Mouse (Mus musculus) CH12.LX (cell line): ENCODE results near the gene Zfp976. TPM values are rescaled to one million over a fixed set of nuclear protein-coding genes. Genes with fewer than 3 reads are reported as not detected.
A peak's percentile ranks its signal among the peaks of the same experiment; 100 is the strongest.
"Not testable (repeated sequence)": the region's sequence is repeated elsewhere in the genome, so short reads cannot be mapped to it uniquely, and the experiment has no call there.

Experiments
- DNase-seq: peaks from one replicate; pipeline ENCODE4 v3.0.0-alpha.2; 2013; ENCODE audit errors: extremely low read depth
- H3K27ac ChIP-seq: 2 replicates; pipeline ENCODE4 v1.5.1; 2012; ENCODE audit warnings: low read depth, mild to moderate bottlenecking, control low read depth, moderate library complexity; ENCODE audit not compliant: insufficient read depth
- H3K27me3 ChIP-seq: replicated peaks from 2 replicates; pipeline ENCODE3; 2012; ENCODE audit warnings: inconsistent platforms
- H3K36me3 ChIP-seq, 2 experiments: replicated peaks in 1 of 2; 2 replicates each; pipeline versions ENCODE3 to v1.6.1; 2012; ENCODE audit warnings: inconsistent platforms in 1 of 2, low read length in 1 of 2, mild to moderate bottlenecking in 1 of 2, mixed read lengths in 1 of 2, moderate library complexity in 1 of 2; ENCODE audit not compliant: control insufficient read depth in 1 of 2, insufficient read depth in 1 of 2
- H3K4me1 ChIP-seq, 2 experiments: 2 replicates each; pipeline ENCODE4 v1.6.1; 2012; ENCODE audit warnings: inconsistent platforms in 1 of 2, moderate library complexity in 1 of 2; ENCODE audit not compliant: insufficient read depth in 2 of 2, control insufficient read depth in 1 of 2
- H3K4me2 ChIP-seq: 2 replicates; pipeline ENCODE4 v1.6.1; 2012; ENCODE audit warnings: low read depth, mild to moderate bottlenecking, control low read depth; ENCODE audit not compliant: poor library complexity, insufficient read depth, severe bottlenecking
- H3K4me3 ChIP-seq, 3 experiments: fragments of 150-350 bp in 1 of 3; sonication (generic) in 1 of 3; replicated peaks in 1 of 3; 2 replicates each; pipeline versions ENCODE3 to v1.5.1; 2011 to 2012; ENCODE audit warnings: low read depth in 2 of 3, low read length in 2 of 3, mild to moderate bottlenecking in 2 of 3, moderate library complexity in 2 of 3, control low read depth in 1 of 3, improper control_type of control experiment in 1 of 3, inconsistent platforms in 1 of 3, mixed read lengths in 1 of 3; ENCODE audit not compliant: poor library complexity in 1 of 3
- H3K79me2 ChIP-seq: replicated peaks from 2 replicates; pipeline ENCODE4 v1.6.1; 2012; ENCODE audit warnings: mild to moderate bottlenecking, moderate library complexity; ENCODE audit not compliant: control insufficient read depth, poor library complexity, insufficient read depth, severe bottlenecking; ENCODE audit errors: extremely low read depth
- H3K9ac ChIP-seq: 2 replicates; pipeline ENCODE4 v1.6.1; 2012; ENCODE audit warnings: low read depth, mild to moderate bottlenecking, control low read depth, moderate library complexity; ENCODE audit not compliant: insufficient read depth
- H3K9me3 ChIP-seq: replicated peaks from 2 replicates; pipeline ENCODE3; 2012; ENCODE audit warnings: low read length, inconsistent platforms, mixed read lengths
- CTCF ChIP-seq, 2 experiments: IDR thresholded peaks in 1 of 2; conservative IDR thresholded peaks in 1 of 2; 2 replicates each; pipeline ENCODE4 v1.5.1; 2011 to 2012; ENCODE audit warnings: low read depth in 2 of 2, low read length in 2 of 2, improper control_type of control experiment in 1 of 2, inconsistent platforms in 1 of 2, mild to moderate bottlenecking in 1 of 2, moderate library complexity in 1 of 2
- RAD21 ChIP-seq: IDR thresholded peaks from 2 replicates; pipeline ENCODE4 v1.6.1; 2011; ENCODE audit warnings: low read depth, mild to moderate bottlenecking, low read length, improper control_type of control experiment, moderate library complexity
- dilution Hi-C: fragments of 300-500 bp; cut with MboI; formaldehyde crosslinking; loops from 2 replicates; pipeline ENCODE4 v1.14.3; 2020; ENCODE audit warnings: low sequenced_read_pairs; ENCODE audit not compliant: extremely low pct_unique_long_range_greater_than_20kb, extremely low pct_ligation_motif_present
- in situ Hi-C: fragments of 300-500 bp; cut with MboI; formaldehyde crosslinking; loops from 3 replicates; pipeline ENCODE4 v1.14.3; 2019; ENCODE audit warnings: low sequenced_read_pairs, low pct_ligation_motif_present, low pct_unique_long_range_greater_than_20kb, mixed read lengths
- polyA plus RNA-seq: library from polyadenylated mRNA; unstranded; fragments of >175 nt; gene quantifications from 2 replicates; pipeline ENCODE4 v1.2.1, GENCODE M21; 2012; ENCODE audit warnings: low read depth; ENCODE audit not compliant: insufficient read length
- total RNA-seq, 2 experiments: library from RNA; depleted of rRNA; stranded (reverse); fragments of 300-350 nt in 1 of 2; fragments of >200 nt in 1 of 2; gene quantifications; 2 replicates each; pipeline ENCODE4 v1.2.3; 2012 to 2014

Zfp976 gene
- total and polyA plus RNA-seq, 3 experiments = not detected

DNA sequence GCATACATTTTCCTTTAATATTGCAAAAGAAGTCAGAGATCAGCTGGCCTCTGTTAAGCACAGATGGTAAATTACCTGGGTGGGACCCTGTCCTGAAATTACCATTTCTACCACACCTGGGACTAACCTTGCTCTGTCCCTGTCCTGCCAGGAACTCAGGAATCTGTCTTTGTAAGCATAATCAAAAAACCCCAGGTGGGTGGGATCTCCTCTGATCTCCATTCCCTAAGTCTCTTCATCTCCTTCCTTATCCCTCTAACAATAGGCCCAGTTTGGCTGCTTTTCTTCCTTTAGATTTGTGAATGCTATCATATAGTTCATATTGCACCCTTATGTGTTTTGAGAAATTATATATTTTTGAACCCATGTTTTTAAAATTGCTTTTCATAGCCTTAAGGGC is 11.4 kb downstream of the Zfp976 start:
- H3K4me2 ChIP-seq, dilution Hi-C loops, H3K4me3 ChIP-seq, H3K9me3 ChIP-seq, DNase-seq, H3K4me1 ChIP-seq, H3K9ac ChIP-seq, H3K36me3 ChIP-seq, H3K27me3 ChIP-seq, in situ Hi-C loops, H3K79me2 ChIP-seq, H3K27ac ChIP-seq: not testable (repeated sequence)

DNA sequence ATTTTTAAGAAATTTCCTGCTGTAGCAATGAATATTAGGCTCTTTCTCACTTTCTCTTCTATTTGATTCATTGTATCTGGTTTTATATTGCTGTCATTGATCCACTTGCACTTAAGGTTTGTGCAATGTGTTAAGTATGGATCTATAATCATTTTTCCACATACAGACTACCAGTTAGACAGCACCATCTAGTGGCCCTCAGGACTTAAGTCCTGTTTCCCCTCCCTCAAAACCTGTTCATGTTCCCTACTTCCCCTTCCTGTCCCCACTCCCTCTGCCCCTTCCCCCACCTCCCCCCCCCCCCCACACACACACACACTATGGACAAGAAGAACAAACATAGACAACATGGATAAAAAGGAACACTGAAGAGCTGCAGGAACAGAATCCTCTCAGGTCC is 46.7 kb downstream of the Zfp976 start:
- DNase-seq, H3K4me3 ChIP-seq, H3K27ac ChIP-seq, H3K27me3 ChIP-seq, in situ Hi-C loops, H3K4me1 ChIP-seq, H3K9me3 ChIP-seq, H3K9ac ChIP-seq, H3K36me3 ChIP-seq, H3K4me2 ChIP-seq, H3K79me2 ChIP-seq: not testable (repeated sequence)
- peak; percentile 30 for TF ChIP-seq RAD21
- peak in 1 of 2 experiments; percentile 17; a peak in 1 of 4 replicates for TF ChIP-seq CTCF (conservative IDR thresholded peaks at IDR 0.05 in 1 of 2, IDR thresholded peaks at IDR 0.05 in 1 of 2; ENCODE audit: low read depth in 2 of 2, low read length in 2 of 2)
- TF ChIP-seq, all 38 proteins: peak for 2; not testable (repeated sequence) for 36
- dilution Hi-C loops = not testable (repeated sequence)

DNA sequence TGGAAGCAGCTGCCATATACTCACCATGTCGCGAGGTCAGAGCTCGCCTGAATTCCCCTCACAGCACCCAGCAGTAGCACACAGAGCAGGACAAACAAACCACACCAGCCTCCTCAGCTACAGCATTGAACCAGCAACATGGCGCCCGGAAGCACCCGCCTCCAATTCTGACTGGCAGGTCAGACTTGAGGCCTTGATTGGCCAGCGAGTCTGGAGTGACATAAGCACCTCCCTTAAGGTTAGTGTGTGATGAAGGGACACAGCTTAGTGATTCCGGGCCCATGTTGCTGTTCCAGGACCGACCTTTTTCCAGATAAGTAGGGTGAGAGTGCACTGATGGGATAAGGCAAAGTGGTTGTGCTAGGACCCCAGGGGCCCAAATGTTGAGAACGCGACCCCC is 50.0 kb downstream of the Zfp976 start, which contains the start of gene Zfp977:
Gene Zfp977, minus strand, starts transcription at position 135 of the 400 bp plus-strand sequence.
- H3K4me3 ChIP-seq, H3K4me1 ChIP-seq, H3K79me2 ChIP-seq, DNase-seq, H3K9me3 ChIP-seq, H3K4me2 ChIP-seq, H3K9ac ChIP-seq, H3K27me3 ChIP-seq, H3K27ac ChIP-seq, dilution Hi-C loops, H3K36me3 ChIP-seq, in situ Hi-C loops: not testable (repeated sequence)

DNA sequence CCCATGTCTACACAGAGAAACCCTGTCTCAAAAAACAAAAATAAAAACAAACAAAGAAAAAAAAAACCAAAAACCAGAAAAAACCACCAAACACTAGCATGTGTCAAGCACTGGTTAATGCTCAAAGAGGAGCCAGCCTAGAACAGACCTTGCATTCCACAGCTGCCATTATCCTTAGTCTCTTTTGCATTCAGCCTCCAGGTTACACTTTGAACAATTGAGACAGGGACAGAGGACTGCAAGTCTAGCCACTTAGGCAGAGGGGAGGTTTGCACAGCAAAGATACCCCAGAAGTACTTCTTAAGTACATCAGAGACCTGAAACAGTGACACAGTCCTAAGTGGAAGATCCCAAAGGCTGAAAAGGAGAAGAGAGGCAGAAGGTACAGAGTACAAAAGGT is 51.1 kb downstream of the Zfp976 start:
- H3K27me3 ChIP-seq, H3K27ac ChIP-seq, H3K79me2 ChIP-seq, H3K36me3 ChIP-seq, H3K4me1 ChIP-seq, DNase-seq, H3K9ac ChIP-seq, in situ Hi-C loops, dilution Hi-C loops, H3K4me3 ChIP-seq, H3K9me3 ChIP-seq, H3K4me2 ChIP-seq: not testable (repeated sequence)
